Mouse (Mus musculus) heart, embryonic 11.5 days (tissue): ENCODE measurements around the gene Gm17268. TPM values are rescaled to one million over a fixed set of nuclear protein-coding genes. Genes with fewer than 3 reads are reported as not detected.

Source experiments
- ATAC-seq: fragments of 200-750 bp; cut with Nextera tagmentation; replicated peaks from 2 replicates; pipeline ENCODE4 v1.8.0; 2017; ENCODE audit warnings: moderate library complexity; ENCODE audit not compliant: insufficient number of reproducible peaks, low FRiP score, low TSS enrichment
- H3K27ac ChIP-seq: fragments of 300-500 bp; sonication (generic); 2 replicates; pipeline ENCODE4 v1.5.1; 2014; ENCODE audit warnings: mild to moderate bottlenecking, low read depth, low read length
- H3K27me3 ChIP-seq: fragments of 300-500 bp; sonication (generic); 2 replicates; pipeline ENCODE4 v1.6.1; 2014; ENCODE audit warnings: mild to moderate bottlenecking, low read length, mixed read lengths; ENCODE audit not compliant: control insufficient read depth, insufficient read depth
- H3K36me3 ChIP-seq: fragments of 300-500 bp; sonication (generic); 2 replicates; pipeline ENCODE4 v1.6.1; 2014; ENCODE audit warnings: mild to moderate bottlenecking, low read length, moderate library complexity, mixed read lengths; ENCODE audit not compliant: control insufficient read depth, insufficient read depth
- H3K4me1 ChIP-seq: fragments of 300-500 bp; sonication (generic); 2 replicates; pipeline ENCODE4 v1.6.1; 2014; ENCODE audit warnings: low read length; ENCODE audit not compliant: control insufficient read depth, insufficient read depth
- H3K4me2 ChIP-seq: fragments of 300-500 bp; sonication (generic); 2 replicates; pipeline ENCODE4 v1.6.1; 2014; ENCODE audit warnings: mild to moderate bottlenecking, moderate library complexity
- H3K4me3 ChIP-seq: fragments of 300-500 bp; sonication (generic); 2 replicates; pipeline ENCODE4 v1.5.1; 2014; ENCODE audit warnings: low read depth, low read length
- H3K9ac ChIP-seq: fragments of 300-500 bp; sonication (generic); 2 replicates; pipeline ENCODE4 v1.6.1; 2014; ENCODE audit warnings: mild to moderate bottlenecking, low read depth, low read length, moderate library complexity
- H3K9me3 ChIP-seq: fragments of 300-500 bp; sonication (generic); replicated peaks from 2 replicates; pipeline ENCODE4 v1.6.1; 2016; ENCODE audit warnings: low read length; ENCODE audit not compliant: control insufficient read depth
- WGBS: fragments of 180-500 bp; shearing (Covaris S2); extraction: QIAGEN DNeasy Blood & Tissue Kit; methylation state at CpG from one replicate; pipeline ENCODE4 v1.1.7; 2014; ENCODE audit not compliant: insufficient replicate concordance; 5-methylcytosine and 5-hydroxymethylcytosine counted together
- polyA plus RNA-seq: library from polyadenylated mRNA; unstranded; fragments of >200 nt; fragmentation: Nextera tagmentation; extraction: Ambion mirVana; gene quantifications from 2 replicates; pipeline ENCODE4 v1.2.1, GENCODE M21; 2014

The Gm17268 gene
- polyA plus RNA-seq, 1 experiment from 2014 or later = not detected

- 82% methylated on average over 7 of the region's 7 CpGs for WGBS
- no peaks in the 10 kb centered on the region for H3K4me1 ChIP-seq
- H3K9ac ChIP-seq = no peak overlapping the region
- no peak overlapping the region for H3K4me2 ChIP-seq
- H3K27ac ChIP-seq = no peak overlapping the region
- H3K9me3 ChIP-seq = no peaks in the 10 kb centered on the region
- no peaks in the 10 kb centered on the region for H3K36me3 ChIP-seq
- ATAC-seq = no peak
- no peaks in the 10 kb centered on the region for H3K27me3 ChIP-seq
- H3K4me3 ChIP-seq = no peak overlapping the region
Measured at GRCm38 (mm10) chr11:82066953-82067571, 28.7 kb upstream of the Gm17268 start.

GRCm38 (mm10) chr11:82063454-82063853, 25.1 kb upstream of the Gm17268 start:
- no peaks in the 10 kb centered on the region for H3K27me3 ChIP-seq
- no peak for ATAC-seq

GRCm38 (mm10) chr11:82062226-82062625, 23.9 kb upstream of the Gm17268 start:
- H3K4me3 ChIP-seq = no peak overlapping the region
- no peaks in the 10 kb centered on the region for H3K27me3 ChIP-seq
- H3K4me2 ChIP-seq = no peak overlapping the region
- H3K9me3 ChIP-seq = no peaks in the 10 kb centered on the region
- H3K9ac ChIP-seq = no peak overlapping the region
- WGBS = 77% methylated on average over 3 of the region's 3 CpGs
- H3K27ac ChIP-seq = no peak overlapping the region
- ATAC-seq = no peak
- no peaks in the 10 kb centered on the region for H3K4me1 ChIP-seq
- H3K36me3 ChIP-seq = no peaks in the 10 kb centered on the region

More at GRCm38 (mm10) chr11:82063454-82063853, 25.1 kb upstream of the Gm17268 start:
- Histone ChIP-seq H3K4me2 (no peak overlapping the region), H3K9me3 (no peaks in the 10 kb centered on the region), H3K4me3 (no peak overlapping the region), H3K27ac (no peak overlapping the region), H3K36me3 (no peaks in the 10 kb centered on the region), H3K4me1 (no peaks in the 10 kb centered on the region), H3K9ac (no peak overlapping the region)
- 59% methylated on average over 2 of the region's 2 CpGs for WGBS

GRCm38 (mm10) chr11:82057646-82058045, 19.3 kb upstream of the Gm17268 start, which contains the start of gene Ccl11:
Ccl11 (plus strand) TSS chr11:82057823.
- no peak within 1 kb of the TSS for H3K4me2 ChIP-seq
- H3K9me3 ChIP-seq = no peaks in the 10 kb centered on the region
- H3K9ac ChIP-seq = no peak within 1 kb of the TSS
- no peak for ATAC-seq
- H3K36me3 ChIP-seq = no peaks in the 10 kb centered on the region
- 76% methylated on average over 6 of the region's 6 CpGs for WGBS
- H3K27me3 ChIP-seq = no peaks in the 10 kb centered on the region
- H3K4me3 ChIP-seq = no peak within 1 kb of the TSS
- no peak within 1 kb of the TSS for H3K27ac ChIP-seq
- no peaks in the 10 kb centered on the region for H3K4me1 ChIP-seq

GRCm38 (mm10) chr11:82053849-82054248, 15.5 kb upstream of the Gm17268 start:
- H3K4me3 ChIP-seq = no peak overlapping the region
- no peak overlapping the region for H3K4me2 ChIP-seq
- H3K27me3 ChIP-seq = no peaks in the 10 kb centered on the region
- no peaks in the 10 kb centered on the region for H3K36me3 ChIP-seq
- H3K9ac ChIP-seq = no peak overlapping the region
- H3K9me3 ChIP-seq = no peaks in the 10 kb centered on the region
- H3K4me1 ChIP-seq = no peaks in the 10 kb centered on the region
- ATAC-seq = no peak
- no peak overlapping the region for H3K27ac ChIP-seq
- WGBS = 81% methylated on average over 7 of the region's 7 CpGs

GRCm38 (mm10) chr11:82047746-82048415, 9.5 kb upstream of the Gm17268 start:
- 35% methylated on average over 6 of the region's 6 CpGs for WGBS
- H3K4me3 ChIP-seq = no peak overlapping the region
- ATAC-seq = no peak
- H3K36me3 ChIP-seq = no peaks in the 10 kb centered on the region
- no peak overlapping the region for H3K4me2 ChIP-seq
- no peaks in the 10 kb centered on the region for H3K4me1 ChIP-seq
- no peaks in the 10 kb centered on the region for H3K9me3 ChIP-seq
- H3K27ac ChIP-seq = no peak overlapping the region
- no peaks in the 10 kb centered on the region for H3K27me3 ChIP-seq
- no peak overlapping the region for H3K9ac ChIP-seq

- Histone ChIP-seq H3K9me3 (no peaks in the 10 kb centered on the region), H3K4me1 (no peaks in the 10 kb centered on the region), H3K27ac (no peak within 1 kb of the TSS), H3K27me3 (no peaks in the 10 kb centered on the region), H3K4me2 (no peak within 1 kb of the TSS), H3K36me3 (no peaks in the 10 kb centered on the region), H3K9ac (no peak within 1 kb of the TSS), H3K4me3 (no peak within 1 kb of the TSS)
- WGBS = 58% methylated on average over 3 of the region's 3 CpGs
- no peak for ATAC-seq
Measured at GRCm38 (mm10) chr11:82045471-82045870, 7.1 kb upstream of the Gm17268 start, which contains the start of gene Ccl7. Ccl7 (plus strand) TSS chr11:82045712.

GRCm38 (mm10) chr11:82041671-82042080, 3.3 kb upstream of the Gm17268 start:
- H3K9me3 ChIP-seq = no peaks in the 10 kb centered on the region
- H3K9ac ChIP-seq = no peak overlapping the region
- no peak overlapping the region for H3K27ac ChIP-seq
- no peaks in the 10 kb centered on the region for H3K27me3 ChIP-seq
- H3K4me3 ChIP-seq = no peak overlapping the region
- no peak for ATAC-seq
- no peaks in the 10 kb centered on the region for H3K4me1 ChIP-seq
- no peak overlapping the region for H3K4me2 ChIP-seq
- 73% methylated on average over 4 of the region's 4 CpGs for WGBS
- H3K36me3 ChIP-seq = no peaks in the 10 kb centered on the region
